Mouse (Mus musculus) hindbrain, embryonic 10.5 days (tissue): ENCODE results near the gene 1700047I17Rik2. TPM values are rescaled to one million over a fixed set of nuclear protein-coding genes. Genes with fewer than 3 reads are reported as not detected.

ENCODE experiments used
- polyA plus RNA-seq: library from polyadenylated mRNA; unstranded; fragments of >200 nt; fragmentation: Nextera tagmentation; extraction: Ambion mirVana; gene quantifications from 2 replicates; pipeline ENCODE4 v1.2.1, GENCODE M21; 2016

1700047I17Rik2 gene
- polyA plus RNA-seq, 1 experiment from 2014 or later: 1.4 TPM

Other genes with a start within 250 kb of the 1700047I17Rik2 start
- gene Gm20403, start 213.1 kb upstream of the 1700047I17Rik2 start, polyA plus RNA-seq: not detected in 2 replicates
- gene Baz1a, start 185.2 kb upstream of the 1700047I17Rik2 start, polyA plus RNA-seq: 26.3 and 33.8 TPM in 2 replicates
- 40.7 and 41.9 TPM in 2 replicates for gene 2700097O09Rik, start 119.5 kb upstream of the 1700047I17Rik2 start, polyA plus RNA-seq
- gene Srp54a, start 119.3 kb upstream of the 1700047I17Rik2 start, polyA plus RNA-seq: 98.3 and 136 TPM in 2 replicates
- gene Fam177a, start 75.1 kb upstream of the 1700047I17Rik2 start, polyA plus RNA-seq: 10.3 and 12.7 TPM in 2 replicates
- 36.5 and 38.5 TPM in 2 replicates for gene Srp54b, start 44.5 kb upstream of the 1700047I17Rik2 start, polyA plus RNA-seq
- 43.3 and 46.4 TPM in 2 replicates for gene Srp54c, start 30.6 kb downstream of the 1700047I17Rik2 start, polyA plus RNA-seq
- 15.7 and 16.5 TPM in 2 replicates for gene 1110008L16Rik, start 100.0 kb downstream of the 1700047I17Rik2 start, polyA plus RNA-seq
- gene Ppp2r3c, start 103.4 kb downstream of the 1700047I17Rik2 start, polyA plus RNA-seq: 21.5 and 23.7 TPM in 2 replicates
- gene Psma6, start 184.6 kb downstream of the 1700047I17Rik2 start, polyA plus RNA-seq: 497 and 528 TPM in 2 replicates